ENCODE assay signal across 7 mouse cellular contexts in the genomic region with DNA sequence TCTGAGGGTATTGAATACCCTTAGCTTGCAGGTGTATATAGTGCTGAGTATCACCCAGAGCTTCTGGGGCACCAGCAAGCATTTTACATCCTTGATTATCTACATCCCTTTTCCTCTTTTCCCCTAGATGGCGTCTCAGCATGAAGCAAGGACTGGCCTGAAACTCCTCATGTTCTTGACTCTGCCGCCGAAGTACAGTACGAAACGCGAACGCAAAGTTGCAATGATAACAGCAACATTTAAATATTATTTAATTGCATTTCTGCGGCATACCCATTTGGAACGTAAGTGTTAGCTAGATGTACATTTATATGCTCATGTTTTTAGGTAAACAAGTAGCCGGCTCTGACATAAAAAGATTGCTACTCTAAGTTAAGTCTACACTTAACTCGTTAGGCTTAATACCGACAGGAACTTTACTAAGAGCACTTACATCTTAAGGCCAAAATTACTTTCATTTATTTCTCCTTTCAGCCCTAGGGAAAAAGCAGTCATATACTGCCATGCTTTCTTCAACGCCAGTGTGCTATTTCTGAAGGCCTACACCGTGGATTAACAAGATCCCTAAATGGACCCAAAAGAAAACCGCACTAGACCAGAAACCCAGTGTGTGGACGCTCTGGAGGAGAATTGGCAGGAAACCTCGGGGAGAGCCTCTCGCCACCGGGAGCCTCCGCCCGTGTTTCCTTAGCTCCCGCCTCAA. TPM values are rescaled to one million over a fixed set of nuclear protein-coding genes. Genes with fewer than 3 reads are reported as not detected.
A peak's percentile ranks its signal among the peaks of the same experiment; 100 is the strongest.
DNase-seq lines count a peak whose midpoint lies in the region; ATAC-seq and TF ChIP-seq lines count a peak whose summit lies in the region.

No protein-coding gene starts in this region.

- DNase-seq in Patski (ENCODE audit: low read depth, low spot score): no peak
- DNase-seq in cerebellum, adult 11-12 months: peak; percentile 52
- DNase-seq in forebrain, embryonic 14.5 days (ENCODE audit: low spot score): peak; percentile 81
- DNase-seq in layer of hippocampus, postnatal 14 days (ENCODE audit: low spot score in 2 of 2): peak; percentile 14 to 59
- peak; percentile 17 for DNase-seq in lung, postnatal 14 days
- peak; percentile 43 for DNase-seq in right cerebral cortex, adult 2 months (ENCODE audit: low spot score in 2 of 2)

- CTCF ChIA-PET in Patski (lab: Charles Lee): interaction anchor here (1.0 to 2.1 kb wide), 4 partner anchors 9 to 86 kb away, joined by 3 to 8 read pairs (median 4); no protein-coding TSS in a partner anchor

- no peaks in the 10 kb centered on the region for H3K27me3 ChIP-seq in Patski
- no peaks in the 10 kb centered on the region for H3K27me3 ChIP-seq in forebrain, embryonic 14.5 days (replicated peaks; ENCODE audit: control insufficient read depth, insufficient read depth, low read length)
- no peaks in the 10 kb centered on the region for H3K27me3 ChIP-seq in hindbrain, embryonic 13.5 days

- no peaks in the 10 kb centered on the region for H3K9me3 ChIP-seq in forebrain, embryonic 14.5 days (replicated peaks; ENCODE audit: control insufficient read depth, low read length)
- no peaks in the 10 kb centered on the region for H3K9me3 ChIP-seq in hindbrain, embryonic 13.5 days

- ATAC-seq in Patski: peak; percentile 60
- peak; percentile 56 for ATAC-seq in forebrain, embryonic 14.5 days
- peak; percentile 67 for ATAC-seq in hindbrain, embryonic 13.5 days (ENCODE audit: low FRiP score)

- POLR2A ChIA-PET in Patski (lab: Charles Lee): interaction anchor here (0.6 to 1.2 kb wide), 2 partner anchors 20 to 40 kb away, joined by 3 read pairs; a partner anchor contains a TSS

- no peak for TF ChIP-seq CTCF in Patski (IDR thresholded peaks at IDR 0.05)

- H3K9ac ChIP-seq in forebrain, embryonic 14.5 days (ENCODE audit: low read length): peak overlapping the region; percentile 93
- H3K9ac ChIP-seq in hindbrain, embryonic 13.5 days: peak overlapping the region; percentile 91

- WGBS in forebrain, embryonic 14.5 days: 2% methylated on average over 22 of the region's 22 CpGs
- WGBS in hindbrain, embryonic 13.5 days: 1% methylated on average over 22 of the region's 22 CpGs

- H3K4me2 ChIP-seq in forebrain, embryonic 14.5 days (ENCODE audit: low read length): peak overlapping the region; percentile 75
- peak overlapping the region; percentile 66 for H3K4me2 ChIP-seq in hindbrain, embryonic 13.5 days

- H3K36me3 ChIP-seq in forebrain, embryonic 14.5 days (ENCODE audit: control insufficient read depth, insufficient read depth, low read length): no peaks in the 10 kb centered on the region
- H3K36me3 ChIP-seq in hindbrain, embryonic 13.5 days: no peaks in the 10 kb centered on the region

- H3K4me1 ChIP-seq in forebrain, embryonic 14.5 days (ENCODE audit: control insufficient read depth, insufficient read depth, low read length): peaks cover 12% of the 10 kb centered on the region
- H3K4me1 ChIP-seq in hindbrain, embryonic 13.5 days (replicated peaks): peaks cover 17% of the 10 kb centered on the region

- peak overlapping the region; percentile 88 for H3K4me3 ChIP-seq in forebrain, embryonic 14.5 days (ENCODE audit: low read depth, low read length)
- peak overlapping the region; percentile 82 for H3K4me3 ChIP-seq in hindbrain, embryonic 13.5 days

- in situ Hi-C loops in Patski (cut with MboI; ENCODE audit: low pct_unique_long_range_greater_than_20kb): loop anchor here (10.0 kb wide), 1 partner anchor 88 kb away; no protein-coding TSS in a partner anchor

- peak overlapping the region; percentile 80 for H3K27ac ChIP-seq in forebrain, embryonic 14.5 days (ENCODE audit: low read depth, low read length)
- peak overlapping the region; percentile 90 for H3K27ac ChIP-seq in hindbrain, embryonic 13.5 days

RNA-seq across cellular contexts. Expression of a gene that starts 0.4 kb away (rescaled TPM):
- 15.8 TPM for polyA plus RNA-seq in Patski (2021)
- polyA plus RNA-seq in forebrain, embryonic 14.5 days (2014; fragmentation: Nextera tagmentation; extraction: Ambion mirVana): 74.5 and 79.6 TPM in 2 replicates
- polyA plus RNA-seq in hindbrain, embryonic 13.5 days (2015; fragmentation: Nextera tagmentation; extraction: Ambion mirVana): 71.0 and 71.8 TPM in 2 replicates
- total RNA-seq in layer of hippocampus, postnatal 14 days (2021): 10 to 100 TPM; 39.6 to 45.4 TPM

RNA-seq across cellular contexts. Expression of a gene that starts 39.9 kb away (rescaled TPM):
- polyA plus RNA-seq in Patski (2021): 24.4 TPM
- polyA plus RNA-seq in forebrain, embryonic 14.5 days (2014; fragmentation: Nextera tagmentation; extraction: Ambion mirVana): 8.7 and 10.4 TPM in 2 replicates
- 7.6 and 8.2 TPM in 2 replicates for polyA plus RNA-seq in hindbrain, embryonic 13.5 days (2015; fragmentation: Nextera tagmentation; extraction: Ambion mirVana)
- total RNA-seq in layer of hippocampus, postnatal 14 days (2021): 10 to 100 TPM; 38.5 to 48.3 TPM

RNA-seq across cellular contexts. Expression of a gene that starts 39.9 kb away (rescaled TPM):
- polyA plus RNA-seq in Patski (2021): 12.5 TPM
- 16.5 and 17.1 TPM in 2 replicates for polyA plus RNA-seq in forebrain, embryonic 14.5 days (2014; fragmentation: Nextera tagmentation; extraction: Ambion mirVana)
- 25.9 and 27.1 TPM in 2 replicates for polyA plus RNA-seq in hindbrain, embryonic 13.5 days (2015; fragmentation: Nextera tagmentation; extraction: Ambion mirVana)
- total RNA-seq in layer of hippocampus, postnatal 14 days (2021): 10 to 100 TPM; 20.6 to 23.0 TPM

RNA-seq across cellular contexts. Expression of a gene that starts 41.3 kb away (rescaled TPM):
- polyA plus RNA-seq in Patski (2021): not detected
- polyA plus RNA-seq in forebrain, embryonic 14.5 days (2014; fragmentation: Nextera tagmentation; extraction: Ambion mirVana): 0.22 and 0.44 TPM in 2 replicates
- polyA plus RNA-seq in hindbrain, embryonic 13.5 days (2015; fragmentation: Nextera tagmentation; extraction: Ambion mirVana): 1.00 and 1.7 TPM in 2 replicates
- not detected for total RNA-seq in layer of hippocampus, postnatal 14 days (2021)
